Mouse (Mus musculus) urinary bladder, postnatal 36 days (tissue): ENCODE results near the gene Slc5a5.

Experiments
- DNase-seq, 2 experiments: peaks; one replicate each; pipeline ENCODE4 v3.0.0; 2022; ENCODE audit warnings: low spot score in 2 of 2, mixed read lengths in 1 of 2

The Slc5a5 gene

DNA sequence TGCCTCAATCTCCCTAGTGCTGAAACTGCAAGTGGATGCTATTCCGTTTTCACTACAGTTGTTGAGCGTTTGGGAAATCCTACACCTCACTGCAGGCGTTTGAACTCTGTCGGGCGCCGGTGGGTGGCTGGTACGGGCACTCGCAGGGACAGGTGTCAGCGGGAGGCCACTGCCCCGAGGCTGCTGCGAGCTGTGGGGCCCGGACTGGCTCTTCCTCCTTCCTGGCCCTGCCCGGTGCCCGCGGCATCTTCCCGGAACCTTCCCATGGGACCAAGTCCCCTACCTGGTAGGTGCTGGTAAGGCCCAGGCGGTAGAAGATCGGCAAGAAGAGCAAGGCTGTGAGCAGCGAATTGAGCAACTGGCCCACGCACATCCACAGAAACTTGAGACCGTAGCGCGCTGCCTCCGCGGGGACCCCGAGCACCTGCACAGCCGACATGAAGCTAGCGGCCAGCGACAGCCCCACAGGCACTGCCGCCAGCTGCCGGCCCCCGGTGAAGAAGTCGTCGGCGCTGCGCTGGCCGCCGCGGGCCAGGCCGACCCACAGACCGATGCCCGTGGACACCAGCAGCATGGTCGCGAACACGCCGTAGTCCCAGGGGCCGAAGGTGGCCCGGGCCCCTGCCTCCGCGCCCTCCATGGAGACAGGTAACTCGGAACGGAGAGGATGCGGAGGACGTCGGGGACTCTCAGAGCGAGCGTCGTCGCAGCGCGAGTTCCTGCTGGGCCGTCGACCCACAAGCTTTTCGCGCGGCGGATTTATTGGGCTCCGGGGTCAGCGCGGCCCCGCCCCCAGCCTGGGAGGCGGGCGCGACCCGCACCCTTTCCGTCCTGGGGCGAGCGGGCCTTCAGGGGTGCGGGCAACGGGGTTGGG, at the start of gene Slc5a5:
Gene Slc5a5, minus strand, starts transcription at position 736 of the 874 bp plus-strand sequence.
- no peak for DNase-seq

DNA sequence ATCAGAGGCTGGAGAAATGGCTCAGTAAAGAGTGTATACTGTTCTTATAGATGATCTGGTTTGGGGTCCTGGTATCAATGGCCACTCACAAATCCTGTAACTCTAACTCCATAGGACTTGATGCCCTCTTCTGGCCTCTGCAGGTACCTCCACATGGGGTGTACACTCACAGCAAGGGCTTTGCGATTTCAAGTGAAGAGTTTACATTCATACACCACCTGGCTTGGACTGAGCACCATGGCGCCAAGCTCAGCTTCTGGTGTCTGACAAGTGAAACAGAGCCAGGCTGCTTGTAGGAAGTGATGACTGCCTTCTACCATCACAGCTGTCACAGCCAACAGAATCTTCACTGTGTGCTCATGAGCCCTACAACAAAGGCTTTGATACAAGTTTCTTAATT, 48.9 kb upstream of the Slc5a5 start:
- no peak for DNase-seq

DNA sequence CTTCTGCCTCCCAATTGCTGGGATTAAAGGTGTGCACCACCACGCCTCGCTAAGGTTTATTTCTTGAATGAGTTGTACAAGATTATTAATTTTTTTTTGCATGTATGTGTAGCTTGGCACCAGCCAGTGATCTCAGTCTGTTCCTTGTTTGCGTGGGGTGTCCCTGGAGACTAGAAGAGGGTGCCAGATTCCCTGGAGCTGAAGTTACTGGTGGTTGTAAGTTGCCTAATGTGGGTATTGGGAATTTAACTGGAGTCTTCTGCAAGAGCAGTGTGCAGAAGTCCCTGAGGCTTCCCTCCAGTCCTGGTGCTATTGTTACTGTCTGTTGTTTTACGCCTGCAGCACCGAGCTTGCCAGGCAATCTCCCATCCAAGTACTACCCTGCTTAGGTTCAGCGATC, 44.6 kb upstream of the Slc5a5 start:
- DNase-seq, result no peak

DNA sequence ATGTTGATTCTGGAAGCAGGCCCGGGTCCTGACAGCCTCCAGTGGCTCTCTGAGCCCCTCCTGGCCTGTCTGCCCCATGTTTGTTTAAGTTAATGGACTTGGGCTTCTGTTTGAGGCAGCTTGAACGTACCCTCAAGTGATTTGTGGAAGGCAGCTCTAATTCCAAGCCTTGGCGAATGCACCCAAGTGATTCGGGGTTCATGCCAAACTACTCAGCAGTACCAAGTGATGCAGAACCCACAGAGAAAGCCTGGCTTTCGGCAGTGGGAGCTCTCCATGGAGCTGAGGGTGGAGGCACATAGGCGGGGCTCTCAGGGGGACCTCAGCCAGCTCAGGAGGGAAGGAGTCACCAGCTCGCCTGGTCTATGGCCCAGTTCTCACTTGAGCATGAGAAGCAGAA, 42.2 kb upstream of the Slc5a5 start:
- no peak for DNase-seq

DNA sequence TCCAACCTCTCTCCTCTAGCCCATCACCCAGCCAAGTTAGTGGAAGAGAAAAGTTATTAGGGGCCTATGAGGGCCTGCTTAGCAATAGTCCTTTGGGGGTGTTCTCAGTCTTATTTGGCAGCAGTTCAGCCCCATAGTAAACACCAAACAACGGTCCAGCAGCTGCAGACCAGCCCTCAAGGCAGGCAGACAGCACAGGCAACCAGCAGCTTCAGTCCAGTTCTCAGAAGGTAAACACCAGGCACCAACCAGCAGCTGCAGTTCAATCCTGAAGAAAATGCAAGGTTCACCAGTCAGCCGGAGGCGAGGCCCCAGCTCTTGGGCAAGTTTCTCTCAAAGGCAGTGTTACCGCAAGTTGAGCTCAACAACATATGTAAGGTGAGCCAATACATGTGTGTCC, 40.5 kb upstream of the Slc5a5 start:
- no peak for DNase-seq

DNA sequence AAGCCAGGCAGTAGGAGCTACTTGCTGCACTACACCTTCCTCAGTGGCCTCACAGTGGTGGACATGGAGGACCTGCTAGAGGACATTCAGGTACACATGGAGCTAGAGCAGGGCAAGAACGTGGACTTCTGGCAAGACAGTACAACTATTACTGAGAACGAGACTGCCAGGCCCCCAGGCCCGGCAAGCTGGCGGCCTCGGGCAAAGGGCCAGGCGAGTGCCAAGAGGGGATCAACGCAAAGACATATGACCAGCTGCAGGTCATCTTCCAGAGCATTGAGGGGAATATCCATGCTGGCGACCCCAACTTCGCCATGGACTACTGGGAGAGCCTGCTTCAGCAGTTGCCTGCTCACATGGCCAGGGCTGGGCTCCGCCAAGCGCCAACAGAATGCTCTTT, 39.2 kb upstream of the Slc5a5 start:
- DNase-seq, result no peak

DNA sequence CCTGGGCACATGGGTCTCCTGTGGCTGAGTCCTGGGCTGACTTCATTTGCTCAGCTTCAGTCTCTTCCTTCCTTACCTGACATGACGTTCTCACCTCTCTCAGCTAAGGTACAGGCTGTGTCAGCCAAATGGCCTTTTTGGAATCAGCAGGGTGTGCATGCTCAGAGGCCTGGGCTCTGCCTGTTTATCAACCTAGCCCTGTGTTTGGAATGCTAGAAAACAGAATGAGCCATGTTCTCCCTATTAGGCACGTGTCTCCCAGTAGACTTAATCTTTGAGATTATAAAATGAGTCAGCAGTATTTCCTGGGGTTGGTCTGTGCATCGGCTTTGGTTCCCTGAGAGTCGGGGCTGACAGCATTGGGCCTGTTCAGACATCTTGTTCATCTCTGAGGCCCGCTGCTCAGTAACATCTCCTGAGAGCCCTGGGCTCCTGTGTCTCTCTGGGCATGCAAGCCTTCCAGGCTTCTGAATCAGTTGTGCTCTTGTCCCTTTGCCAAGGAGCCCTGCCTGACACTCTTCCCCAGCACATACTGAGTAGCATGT, 36.3 kb upstream of the Slc5a5 start:
- no peak for DNase-seq

DNA sequence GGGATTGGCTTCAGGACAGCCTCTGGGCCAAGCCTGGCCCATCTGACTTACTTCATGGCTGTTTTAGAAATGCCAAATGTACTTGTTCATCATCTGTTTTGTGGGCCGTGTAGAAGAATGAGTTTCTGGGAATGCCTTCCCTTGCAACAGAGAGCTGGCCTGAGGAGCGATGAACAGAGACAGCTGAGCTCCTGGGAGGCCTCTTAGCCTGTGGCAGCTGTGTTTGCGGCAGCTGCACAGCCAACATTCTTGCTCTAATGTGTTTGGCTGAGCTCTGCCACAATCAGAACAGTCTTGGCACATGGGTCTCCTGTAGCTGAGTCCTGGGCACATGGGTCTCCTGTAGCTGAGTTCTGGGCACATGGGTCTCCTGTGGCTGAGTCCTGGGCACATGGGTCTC, 35.5 kb upstream of the Slc5a5 start:
- no peak for DNase-seq

DNA sequence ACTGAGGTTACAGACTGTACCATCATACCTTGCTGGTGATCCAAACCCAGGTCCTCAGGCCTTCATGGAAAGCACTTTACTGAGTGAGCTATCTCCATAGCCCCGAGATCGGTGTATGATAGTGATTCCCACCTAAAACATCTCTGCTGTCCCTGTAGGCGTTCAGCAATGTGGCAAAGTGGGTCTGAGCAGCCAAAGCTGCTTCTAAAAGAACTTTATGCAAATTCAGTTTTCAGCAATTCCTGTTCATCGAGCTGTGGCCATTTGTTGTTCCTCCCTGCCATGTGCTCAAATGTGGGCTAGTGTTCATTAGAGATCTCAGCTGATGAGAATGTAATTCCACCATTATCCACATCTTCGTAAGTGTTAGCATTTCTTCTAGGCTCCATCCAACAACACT, 33.8 kb upstream of the Slc5a5 start:
- DNase-seq, result no peak

DNA sequence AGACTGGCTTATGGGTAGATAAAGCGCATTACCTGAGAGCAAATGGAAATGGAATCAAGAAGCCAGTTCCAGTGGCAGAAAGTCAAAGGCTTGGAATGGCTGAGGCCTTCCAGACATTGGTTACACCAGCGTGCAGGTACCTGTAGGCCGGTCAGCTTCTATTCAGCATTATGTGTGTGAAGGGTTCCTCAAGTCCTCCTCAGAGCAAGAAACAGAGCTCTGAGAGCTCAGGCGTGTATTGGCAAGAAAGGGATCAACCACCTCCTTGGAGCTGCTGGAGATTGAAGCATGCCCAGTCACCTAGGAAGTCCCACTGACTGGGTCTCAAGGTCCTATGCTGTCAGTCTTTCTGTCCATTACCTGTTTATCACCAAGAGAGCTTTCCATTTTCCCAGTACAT, 33.2 kb upstream of the Slc5a5 start:
- no peak for DNase-seq

DNA sequence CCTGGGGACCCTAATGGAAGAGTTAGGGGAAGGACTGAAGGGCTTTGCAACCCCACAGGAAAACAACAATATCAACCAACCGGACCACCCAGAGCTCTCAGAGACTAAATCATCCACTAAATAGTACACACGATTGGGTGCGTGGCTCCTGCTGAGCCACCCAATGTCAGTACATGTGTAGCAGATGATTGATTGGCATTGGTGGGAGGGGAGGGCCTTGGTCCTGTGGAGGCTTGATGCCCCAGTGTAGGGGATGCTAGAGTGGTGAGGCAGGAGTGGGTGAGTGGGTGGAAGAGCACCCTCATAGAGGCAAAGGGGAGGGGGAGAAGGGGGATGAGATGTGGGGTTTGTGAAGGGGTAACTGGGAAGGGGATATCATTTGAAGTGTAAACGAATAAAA, 31.6 kb upstream of the Slc5a5 start:
- no peak for DNase-seq

DNA sequence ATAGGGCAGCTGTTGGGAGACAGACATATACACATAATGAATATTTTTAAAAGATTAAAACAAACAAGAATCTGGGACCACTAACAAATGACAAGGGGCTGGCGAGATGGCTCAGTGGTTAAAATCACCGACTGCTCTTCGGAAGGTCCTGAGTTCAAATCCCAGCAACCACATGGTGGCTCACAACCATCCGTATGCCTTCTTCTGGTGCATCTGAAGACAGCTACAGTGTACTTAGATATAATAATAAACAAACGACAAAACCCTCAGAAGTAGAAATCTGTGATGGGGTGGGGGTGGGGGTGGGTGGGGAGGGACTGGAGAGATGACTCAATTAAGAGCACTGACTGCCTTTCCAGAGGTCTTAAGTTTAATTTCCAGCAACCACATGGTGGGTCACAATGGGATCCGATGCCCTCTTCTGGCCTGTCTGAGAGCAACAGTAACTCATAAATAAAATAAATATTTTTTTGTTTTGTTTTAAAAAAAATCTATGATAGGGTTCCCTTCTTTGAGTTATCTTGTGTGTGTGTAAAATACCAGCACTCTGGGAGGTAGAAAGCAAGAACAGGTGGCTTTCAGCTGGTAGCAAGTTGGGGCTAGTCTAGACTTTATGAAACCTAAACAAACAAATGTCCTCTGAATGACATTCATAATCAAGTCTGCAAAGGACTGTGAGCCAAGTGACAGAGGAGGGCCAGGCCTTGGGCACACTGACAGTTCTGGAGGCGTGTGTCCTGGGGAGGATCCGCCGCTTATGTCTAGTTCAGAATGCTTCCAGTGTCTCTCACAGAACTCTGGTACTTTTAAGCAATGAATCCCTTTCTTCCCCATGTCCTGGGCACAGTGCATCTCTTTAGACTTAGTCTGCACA, 27.7 kb upstream of the Slc5a5 start:
- no peak for DNase-seq

DNA sequence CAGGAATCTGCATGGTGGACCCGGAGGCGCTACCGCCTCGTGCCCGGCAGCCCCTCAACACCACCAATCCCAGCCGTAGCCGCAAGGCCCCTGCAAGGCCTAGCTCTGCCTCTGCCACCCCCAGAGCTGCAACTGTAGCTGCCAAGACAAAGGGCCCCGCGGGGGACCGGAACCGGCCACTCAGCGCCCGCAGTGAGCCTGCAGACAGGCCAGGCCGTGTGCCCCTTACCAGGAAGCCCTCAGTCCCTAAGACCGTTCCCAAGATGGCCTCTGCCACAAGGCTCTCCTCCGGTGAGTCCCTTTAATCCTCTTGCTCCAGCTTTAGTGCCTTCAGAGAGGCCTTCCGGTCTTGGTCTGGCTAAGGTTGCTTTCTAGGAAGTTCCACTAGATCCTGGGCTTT, 22.1 kb upstream of the Slc5a5 start:
- no peak for DNase-seq

DNA sequence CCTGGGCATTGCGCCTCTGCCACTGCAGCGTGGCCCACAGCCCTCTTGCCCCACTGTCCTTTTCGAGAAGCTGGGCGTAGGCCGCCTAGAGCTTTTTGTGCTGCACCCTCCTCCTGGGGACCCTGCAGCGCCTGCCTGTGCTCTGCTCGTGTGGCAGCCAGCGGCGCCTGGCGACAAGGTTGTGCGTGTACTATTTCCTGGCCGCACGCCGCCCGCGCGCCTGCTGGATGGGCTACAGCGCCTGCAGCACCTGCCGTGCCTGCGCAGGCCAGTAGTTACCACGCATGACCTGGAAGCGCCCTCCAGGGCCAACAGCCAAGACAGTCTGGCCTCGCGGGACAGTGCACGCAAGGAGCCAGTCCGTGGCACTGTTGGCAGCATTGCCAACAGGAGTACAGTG, 21.0 kb upstream of the Slc5a5 start:
- DNase-seq, result no peak

DNA sequence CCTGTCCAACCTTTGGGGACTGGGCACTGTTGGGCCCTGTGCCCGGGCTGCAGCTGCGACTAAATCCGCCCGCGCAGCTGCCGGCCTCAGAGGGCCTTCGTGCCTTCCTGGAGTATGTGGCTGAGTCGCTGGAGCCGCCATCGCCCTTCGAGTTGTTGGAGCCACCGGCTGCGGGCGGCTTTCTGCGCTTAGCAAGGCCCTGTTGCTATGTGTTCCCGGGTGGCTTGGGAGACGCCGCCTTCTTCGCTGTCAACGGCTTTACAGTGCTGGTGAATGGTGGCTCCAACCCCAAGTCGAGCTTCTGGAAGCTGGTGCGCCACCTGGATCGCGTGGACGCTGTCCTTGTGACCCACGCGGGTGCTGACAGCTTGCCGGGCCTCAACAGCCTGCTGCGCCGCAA, 20.4 kb upstream of the Slc5a5 start:
- DNase-seq, result no peak

DNA sequence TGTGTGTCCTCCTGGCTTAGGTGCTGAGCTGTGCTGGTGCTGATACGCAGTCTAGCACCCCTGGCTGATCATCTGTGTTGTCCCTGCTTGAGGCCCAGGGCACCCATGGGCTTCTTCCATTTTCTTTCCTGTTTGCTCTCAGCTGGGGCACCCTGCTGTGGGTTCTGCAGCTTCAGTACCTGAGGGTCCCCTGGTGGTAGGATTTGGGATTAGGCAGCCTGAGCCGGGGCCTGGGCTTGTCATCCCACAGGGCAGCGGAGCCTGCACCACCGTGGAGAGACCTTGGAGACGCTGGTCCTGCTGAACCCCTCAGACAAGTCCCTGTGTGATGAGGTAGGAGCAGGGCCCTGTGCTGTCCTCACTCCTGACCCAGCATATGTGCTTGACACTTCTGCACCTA, 19.0 kb upstream of the Slc5a5 start:
- DNase-seq, result no peak

DNA sequence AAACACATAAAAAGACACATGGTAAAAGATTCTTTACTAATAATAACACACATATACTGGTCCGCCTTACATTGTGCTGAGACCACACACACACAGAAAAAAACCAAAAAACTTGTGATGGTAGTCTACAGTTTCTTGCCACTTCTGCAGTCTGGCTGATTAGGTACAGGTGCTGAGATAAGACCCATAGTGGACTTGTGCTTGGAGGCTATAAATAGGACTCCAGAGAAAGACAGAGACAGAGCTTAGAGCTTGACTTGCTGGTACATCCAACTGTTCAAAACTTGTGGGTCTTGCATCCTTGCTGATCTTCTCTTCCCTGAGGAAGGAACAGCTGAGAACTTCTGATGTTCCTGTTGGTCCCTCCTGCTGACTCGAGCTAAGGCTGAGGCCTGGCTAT, 15.0 kb upstream of the Slc5a5 start:
- DNase-seq, result no peak

DNA sequence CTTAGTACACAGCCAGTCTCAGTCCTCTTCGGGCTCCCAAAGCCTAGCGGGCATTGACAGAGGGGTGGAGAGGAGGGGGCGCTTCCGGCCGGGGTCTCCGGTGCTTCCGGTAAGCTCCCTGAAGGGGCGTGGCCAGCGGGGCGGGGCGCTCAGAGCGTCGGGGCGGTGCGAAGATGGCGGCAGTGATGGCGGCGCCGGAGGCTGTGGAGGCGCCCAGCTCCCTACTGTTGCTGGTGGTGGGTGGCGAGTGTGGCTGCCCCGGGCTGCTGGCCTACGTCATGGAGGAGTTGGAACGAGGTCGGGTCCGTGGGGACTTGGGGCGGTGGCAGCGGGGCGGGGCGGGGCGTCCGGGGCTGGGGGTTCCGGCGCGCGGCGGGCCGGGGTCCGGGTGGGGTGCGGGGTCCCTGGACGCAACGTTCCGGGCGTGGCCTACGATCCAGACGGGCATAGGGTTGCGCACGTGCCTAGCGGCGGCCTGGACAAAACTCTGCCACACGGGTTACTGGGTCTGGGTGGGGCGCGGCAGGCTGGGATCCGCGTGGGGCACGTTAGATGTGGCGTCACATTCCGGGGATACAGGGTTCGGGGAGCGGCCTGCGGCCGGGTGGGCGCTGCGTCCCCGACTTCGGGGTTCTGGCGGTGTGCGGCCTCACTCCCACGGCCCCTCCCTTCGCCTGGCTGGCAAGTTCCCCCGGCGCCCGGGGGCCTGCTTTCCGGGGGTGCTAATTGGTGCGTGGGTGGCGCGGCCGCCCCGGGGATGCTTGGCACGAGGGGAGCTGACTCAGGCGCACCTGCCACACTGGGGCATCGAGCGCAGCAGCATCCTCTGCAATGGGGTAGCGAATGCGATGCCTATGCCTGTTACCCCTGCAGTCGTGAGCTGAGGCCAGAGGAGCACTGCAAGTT, 13.5 kb upstream of the Slc5a5 start, which contains the start of gene Map1s:
Gene Map1s, plus strand, starts transcription at position 102 of the 906 bp plus-strand sequence.
- peak; percentile 28 to 60 for DNase-seq

DNA sequence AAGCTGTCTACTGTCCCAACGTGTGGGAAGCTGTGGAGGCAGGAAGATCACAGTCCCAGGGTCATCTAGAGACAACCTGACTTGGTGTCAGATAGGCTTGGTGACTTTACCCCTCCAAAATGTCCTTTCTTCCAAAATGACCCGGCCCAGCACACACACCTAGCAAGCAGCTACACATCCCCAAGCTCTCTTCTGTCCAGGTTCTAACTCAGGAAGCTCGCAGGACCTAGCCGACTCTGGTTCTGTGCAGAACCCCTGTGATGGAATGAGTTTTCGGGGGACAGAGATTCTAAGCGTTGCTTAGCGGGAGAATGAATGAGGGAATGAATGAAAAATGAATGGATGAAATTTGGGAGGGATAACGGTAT, 12.9 kb upstream of the Slc5a5 start:
- DNase-seq, result no peak

DNA sequence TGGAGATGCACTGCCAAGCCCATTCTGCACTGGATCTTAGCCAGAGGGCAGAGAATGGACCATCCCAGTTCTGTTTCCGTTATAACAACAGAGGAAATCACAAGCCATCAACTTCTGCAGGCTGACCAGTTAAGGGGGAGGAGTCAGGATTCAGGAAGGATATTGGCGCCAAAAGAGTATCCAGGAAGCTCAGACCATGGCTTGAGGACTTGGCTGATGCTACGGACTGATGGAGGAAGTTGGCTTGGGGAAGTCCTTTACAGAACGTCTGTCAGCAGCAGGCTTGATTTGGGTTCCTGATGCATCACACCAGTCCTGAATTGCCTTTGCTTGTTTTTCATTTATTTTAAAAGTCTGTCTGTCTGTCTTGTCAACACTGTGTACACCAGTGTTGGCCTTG, 12.0 kb upstream of the Slc5a5 start:
- no peak for DNase-seq

DNA sequence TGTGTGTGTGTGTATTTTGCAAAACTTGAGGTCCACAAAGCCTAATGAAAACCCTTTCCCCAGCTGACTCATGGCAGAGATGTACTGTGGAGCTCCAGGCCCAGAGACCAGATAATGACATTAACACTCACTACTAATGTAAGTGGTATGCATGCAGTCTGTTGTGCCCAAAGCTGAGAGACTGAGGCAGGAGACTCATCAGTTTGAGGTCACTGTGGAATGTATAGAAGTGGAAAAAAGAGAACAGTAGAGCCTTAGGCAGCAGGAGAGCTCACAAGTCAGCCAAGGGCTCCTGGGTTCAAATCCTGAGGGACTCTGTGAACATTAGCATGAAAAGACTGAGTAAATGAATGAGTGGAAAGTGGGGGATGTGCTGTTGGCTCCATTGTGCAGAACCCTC, 11.0 kb upstream of the Slc5a5 start:
- DNase-seq, result no peak

DNA sequence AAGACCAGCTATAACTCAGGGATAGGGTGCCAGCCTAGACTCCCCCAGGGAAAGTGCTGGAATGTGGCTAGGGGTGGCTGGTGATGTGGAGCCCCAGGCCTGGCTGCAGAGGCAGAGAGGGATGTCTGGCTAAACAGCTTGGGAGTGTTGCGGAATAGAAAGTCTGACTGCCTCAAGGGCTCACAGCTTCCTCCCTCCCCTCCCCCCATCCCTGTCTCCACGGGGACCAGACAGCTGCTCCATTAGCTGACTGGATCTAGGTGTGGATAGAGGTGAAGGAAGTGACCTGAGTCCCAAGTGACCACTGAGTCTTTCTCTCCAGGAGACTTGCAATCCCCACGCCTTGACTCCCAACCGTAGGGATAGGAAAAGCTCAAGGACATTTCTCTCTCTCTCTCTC, 10.6 kb upstream of the Slc5a5 start:
- DNase-seq, result no peak
